Mouse (Mus musculus): ENCODE results near the gene Gm10486. TPM values are rescaled to one million over a fixed set of nuclear protein-coding genes. Genes with fewer than 3 reads are reported as not detected.
"Not testable (repeated sequence)": the region's sequence is repeated elsewhere in the genome, so short reads cannot be mapped to it uniquely, and the experiment has no call there.

Gm10486 gene
- polyA plus RNA-seq (2015; fragmentation: Nextera tagmentation; extraction: Ambion mirVana) = not detected in 2 replicates

DNA sequence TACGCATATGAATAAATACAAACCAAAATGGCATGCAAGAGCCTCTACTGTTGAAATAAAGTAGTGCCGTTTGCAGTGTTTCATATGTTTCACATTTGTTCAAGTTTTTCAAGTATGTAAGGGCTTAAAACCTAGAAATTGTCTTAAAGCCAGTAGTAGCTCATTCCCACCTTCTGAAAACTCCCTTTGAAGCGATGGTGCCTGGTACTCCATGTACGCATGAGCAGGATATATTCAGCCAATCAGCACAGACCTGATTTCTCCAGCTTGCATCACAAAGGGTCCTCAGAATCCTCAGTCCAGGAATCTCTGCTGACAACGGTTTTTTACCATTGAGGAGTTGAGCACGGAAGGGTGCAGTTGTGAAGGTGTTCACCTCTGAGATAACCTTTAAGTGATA is at the start of gene Gm10486:
Gene Gm10486 (plus strand): TSS at position 301 of the 400 bp plus-strand sequence.
- not testable (repeated sequence) for H3K9me3 ChIP-seq; H3K9ac ChIP-seq (replicated peaks); H3K4me2 ChIP-seq (replicated peaks); H3K4me1 ChIP-seq (replicated peaks); H3K27me3 ChIP-seq; ATAC-seq; H3K36me3 ChIP-seq; H3K27ac ChIP-seq; H3K4me3 ChIP-seq (replicated peaks)
- no CpG with 5 or more reads among the region's 6 CpGs for WGBS

Data from midbrain, embryonic 13.5 days (tissue).